Mouse (Mus musculus) hindbrain, embryonic 14.5 days (tissue): ENCODE results near the gene Faim2. TPM values are rescaled to one million over a fixed set of nuclear protein-coding genes. Genes with fewer than 3 reads are reported as not detected.

Source experiments
- ATAC-seq: fragments of 200-750 bp; cut with Nextera tagmentation; 2 replicates; pipeline ENCODE4 v1.8.0; 2017; ENCODE audit warnings: moderate number of reproducible peaks, mild to moderate bottlenecking, moderate TSS enrichment, moderate library complexity; ENCODE audit not compliant: low FRiP score
- DNase-seq: peaks from one replicate; pipeline ENCODE4 v3.0.0-alpha.2; 2015; ENCODE audit warnings: low spot score
- H3K27ac ChIP-seq: fragments of 300-500 bp; sonication (generic); 2 replicates; pipeline ENCODE4 v1.5.1; 2014; ENCODE audit warnings: mild to moderate bottlenecking, moderate library complexity
- H3K27me3 ChIP-seq: fragments of 300-500 bp; sonication (generic); 2 replicates; pipeline ENCODE4 v1.6.1; 2014; ENCODE audit warnings: mild to moderate bottlenecking, low read length, mixed read lengths; ENCODE audit not compliant: control insufficient read depth, insufficient read depth
- H3K36me3 ChIP-seq: fragments of 300-500 bp; sonication (generic); replicated peaks from 2 replicates; pipeline ENCODE4 v1.6.1; 2014; ENCODE audit not compliant: control insufficient read depth, insufficient read depth
- H3K4me1 ChIP-seq: fragments of 300-500 bp; sonication (generic); replicated peaks from 2 replicates; pipeline ENCODE4 v1.6.1; 2014; ENCODE audit warnings: antibody characterized with exemption, low read length, mixed read lengths; ENCODE audit not compliant: control insufficient read depth, insufficient read depth
- H3K4me2 ChIP-seq: fragments of 300-500 bp; sonication (generic); replicated peaks from 2 replicates; pipeline ENCODE4 v1.6.1; 2014; ENCODE audit warnings: mild to moderate bottlenecking, moderate library complexity
- H3K4me3 ChIP-seq: fragments of 300-500 bp; sonication (generic); replicated peaks from 2 replicates; pipeline ENCODE4 v1.5.1; 2014; ENCODE audit warnings: mild to moderate bottlenecking, low read length
- H3K9ac ChIP-seq: fragments of 300-500 bp; sonication (generic); 2 replicates; pipeline ENCODE4 v1.6.1; 2014
- H3K9me3 ChIP-seq: fragments of 300-500 bp; sonication (generic); 2 replicates; pipeline ENCODE4 v1.6.1; 2016; ENCODE audit warnings: low read length; ENCODE audit not compliant: control insufficient read depth
- WGBS: fragments of 180-500 bp; shearing (Covaris S2); extraction: QIAGEN DNeasy Blood & Tissue Kit; methylation state at CpG from one replicate; pipeline ENCODE4 v1.1.7; 2014; 5-methylcytosine and 5-hydroxymethylcytosine counted together
- polyA plus RNA-seq: library from polyadenylated mRNA; unstranded; fragments of >200 nt; fragmentation: Nextera tagmentation; extraction: Ambion mirVana; gene quantifications from 2 replicates; pipeline ENCODE4 v1.2.1, GENCODE M21; 2014

The Faim2 gene
- polyA plus RNA-seq, 1 experiment from 2014 or later: 32.0 TPM

GRCm38 (mm10) chr15:99544047-99544446 lies 16.1 kb upstream of the Faim2 start:
- Histone ChIP-seq H3K36me3 (no peaks in the 10 kb centered on the region), H3K9ac (no peak overlapping the region), H3K4me1 (peaks cover 6% of the 10 kb centered on the region; the same call in 1 of the 2 replicates), H3K9me3 (no peaks in the 10 kb centered on the region), H3K27ac (no peak overlapping the region), H3K4me3 (no peak overlapping the region), H3K27me3 (no peaks in the 10 kb centered on the region), H3K4me2 (no peak overlapping the region)
- WGBS: 83% methylated on average over 7 of the region's 7 CpGs
- ATAC-seq: no peak
- no peak for DNase-seq

- Histone ChIP-seq H3K4me2 (no peak overlapping the region), H3K27ac (no peak overlapping the region), H3K36me3 (no peaks in the 10 kb centered on the region), H3K9ac (no peak overlapping the region), H3K9me3 (no peaks in the 10 kb centered on the region), H3K4me1 (peaks cover 5% of the 10 kb centered on the region; the same call in 1 of the 2 replicates), H3K27me3 (no peaks in the 10 kb centered on the region), H3K4me3 (no peak overlapping the region)
- DNase-seq: no peak
- ATAC-seq: no peak
- WGBS: 81% methylated on average over 8 of the region's 8 CpGs
Measured at GRCm38 (mm10) chr15:99539891-99540290, 11.9 kb upstream of the Faim2 start.

DNA sequence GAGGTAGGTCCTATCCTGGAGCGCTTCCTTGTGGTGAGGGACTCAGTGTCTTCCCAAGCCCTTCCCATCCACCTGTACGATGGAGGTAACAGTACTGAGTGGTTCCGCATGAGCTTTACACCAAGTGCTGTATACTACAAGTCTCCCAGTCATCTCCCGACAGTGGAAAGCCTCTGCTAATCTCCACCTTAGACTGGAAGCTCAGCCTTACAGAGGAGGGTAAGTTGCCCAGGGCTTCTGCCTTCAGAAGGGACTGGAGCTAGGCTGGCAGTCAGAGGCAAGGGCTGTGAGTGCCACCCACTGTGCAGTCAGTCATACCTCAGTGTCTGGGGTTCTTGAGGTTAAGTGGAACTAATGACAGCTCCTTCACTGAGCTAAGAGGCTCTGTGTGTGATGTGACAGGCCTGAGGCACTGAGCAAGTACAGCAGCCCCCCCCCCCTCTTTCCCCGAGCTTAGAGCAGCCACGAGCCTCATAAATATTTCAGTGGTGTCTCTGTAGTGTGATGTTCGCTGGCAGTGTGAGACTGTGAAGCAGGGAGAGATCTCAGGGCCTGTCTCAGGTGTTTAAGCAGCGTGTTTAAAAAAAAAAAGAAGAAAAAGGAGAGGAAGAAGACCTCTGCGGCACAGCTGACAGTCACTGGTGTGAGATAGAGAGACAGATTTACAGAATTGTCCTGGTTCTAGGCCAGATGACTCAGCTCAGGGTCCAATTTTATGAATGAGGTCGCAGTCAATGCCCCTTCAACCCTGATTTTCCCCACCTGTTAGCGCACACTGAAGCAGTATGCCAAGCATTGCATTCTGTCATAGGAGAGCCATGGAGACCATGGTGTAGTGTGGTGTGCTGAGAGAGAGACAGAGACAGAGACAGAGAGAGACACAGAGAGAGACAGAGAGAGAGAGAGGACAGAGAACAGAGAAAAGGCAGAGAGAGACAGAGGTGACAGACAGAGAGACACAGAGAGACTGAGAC lies 9.2 kb upstream of the Faim2 start:
- Histone ChIP-seq H3K36me3 (no peaks in the 10 kb centered on the region), H3K4me3 (no peak overlapping the region), H3K27me3 (no peaks in the 10 kb centered on the region), H3K27ac (peak overlapping the region; percentile 6; the same call in 1 of the 2 replicates), H3K9me3 (no peaks in the 10 kb centered on the region), H3K9ac (0 out of 2 replicates have a peak overlapping the region, but pooled peaks have one; percentile 12), H3K4me1 (peaks cover 5% of the 10 kb centered on the region; the same call in 1 of the 2 replicates), H3K4me2 (no peak overlapping the region)
- ATAC-seq (peak; percentile 53; the same call in 1 of the 2 replicates), DNase-seq (peak; percentile 47)
- WGBS: 48% methylated on average over 11 of the region's 11 CpGs

DNA sequence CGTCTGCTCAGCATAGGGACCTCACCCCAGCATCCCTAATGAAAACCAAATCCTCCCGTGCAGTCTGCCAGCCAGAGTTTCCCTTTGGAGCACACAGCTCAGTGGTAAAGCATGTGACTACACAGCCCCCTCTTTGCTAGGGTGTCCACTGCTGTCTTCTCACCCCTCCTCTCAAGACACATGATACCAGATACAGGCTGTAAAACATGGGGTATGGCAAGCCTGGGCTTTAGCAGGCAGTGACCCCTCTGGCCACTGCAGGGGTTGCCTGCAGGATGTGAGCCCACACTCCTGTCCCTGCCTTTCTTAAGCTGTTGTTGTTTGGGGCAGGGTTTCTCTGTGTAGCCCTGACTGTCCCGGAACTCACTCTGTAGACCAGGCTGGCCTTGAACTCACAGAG lies 4.1 kb upstream of the Faim2 start:
- Histone ChIP-seq H3K4me2 (no peak overlapping the region), H3K4me3 (no peak overlapping the region), H3K36me3 (no peaks in the 10 kb centered on the region), H3K9ac (no peak overlapping the region), H3K27ac (no peak overlapping the region), H3K9me3 (no peaks in the 10 kb centered on the region), H3K27me3 (no peaks in the 10 kb centered on the region), H3K4me1 (peaks cover 14% of the 10 kb centered on the region)
- ATAC-seq: no peak
- no peak for DNase-seq
- WGBS: 78% methylated on average over 3 of the region's 3 CpGs

- no peak for ATAC-seq
- WGBS: 43% methylated on average over 6 of the region's 6 CpGs
- H3K9me3 ChIP-seq: no peaks in the 10 kb centered on the region
Measured at GRCm38 (mm10) chr15:99531146-99531545, 3.2 kb upstream of the Faim2 start.

DNA sequence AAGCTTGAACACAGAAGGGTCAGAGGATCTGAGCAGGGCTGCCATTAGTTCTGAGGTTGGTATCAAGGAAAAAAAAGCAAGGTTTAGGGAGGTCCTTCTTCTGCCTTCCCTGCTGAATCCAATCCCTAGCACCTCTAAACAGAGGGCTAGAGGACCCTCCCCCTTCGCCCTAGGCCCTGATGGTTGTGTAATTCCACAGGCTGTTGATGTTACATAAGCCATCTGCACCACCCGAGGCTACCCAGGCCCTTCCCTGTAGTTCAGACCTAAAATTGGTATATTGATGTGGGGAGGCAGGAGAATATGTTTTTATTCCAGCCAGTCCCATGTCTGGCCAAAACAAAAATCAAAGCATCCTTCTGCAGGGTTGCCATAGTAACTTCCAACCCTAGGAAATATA lies 1.3 kb downstream of the Faim2 start:
- H3K9me3 ChIP-seq: no peaks in the 10 kb centered on the region
- H3K4me1 ChIP-seq: peaks cover 19% of the 10 kb centered on the region
- peak overlapping the region; percentile 33; the same call in 1 of the 2 replicates for H3K4me3 ChIP-seq
- peak overlapping the region; percentile 61 for H3K4me2 ChIP-seq
- H3K27ac ChIP-seq: peak overlapping the region; percentile 77; the same call in 1 of the 2 replicates
- no peaks in the 10 kb centered on the region for H3K27me3 ChIP-seq
- H3K9ac ChIP-seq: no peak overlapping the region; the same call in 1 of the 2 replicates
- WGBS: 63% methylated on average over 2 of the region's 2 CpGs
- DNase-seq (no peak), ATAC-seq (no peak)
- no peaks in the 10 kb centered on the region for H3K36me3 ChIP-seq

More at GRCm38 (mm10) chr15:99531146-99531545, 3.2 kb upstream of the Faim2 start:
- Histone ChIP-seq H3K27me3 (no peaks in the 10 kb centered on the region), H3K4me3 (no peak overlapping the region), H3K27ac (no peak overlapping the region), H3K4me1 (peaks cover 19% of the 10 kb centered on the region), H3K4me2 (no peak overlapping the region), H3K9ac (no peak overlapping the region), H3K36me3 (no peaks in the 10 kb centered on the region)
- DNase-seq: no peak

- Histone ChIP-seq H3K27me3 (no peaks in the 10 kb centered on the region), H3K36me3 (no peaks in the 10 kb centered on the region), H3K9ac (no peak overlapping the region), H3K9me3 (no peaks in the 10 kb centered on the region), H3K4me3 (no peak overlapping the region), H3K27ac (no peak overlapping the region), H3K4me2 (no peak overlapping the region), H3K4me1 (no peaks in the 10 kb centered on the region)
- ATAC-seq: no peak
- 82% methylated on average over 7 of the region's 7 CpGs for WGBS
- DNase-seq: no peak
Measured at GRCm38 (mm10) chr15:99520306-99520705, 7.7 kb downstream of the Faim2 start.

- no peak overlapping the region for H3K9ac ChIP-seq
- H3K27me3 ChIP-seq: no peaks in the 10 kb centered on the region
- 89% methylated on average over 9 of the region's 9 CpGs for WGBS
- no peak overlapping the region for H3K27ac ChIP-seq
- no peaks in the 10 kb centered on the region for H3K4me1 ChIP-seq
- ATAC-seq: no peak
- H3K36me3 ChIP-seq: no peaks in the 10 kb centered on the region
- no peak overlapping the region for H3K4me2 ChIP-seq
- H3K4me3 ChIP-seq: no peak overlapping the region
- no peaks in the 10 kb centered on the region for H3K9me3 ChIP-seq
- DNase-seq: no peak
Measured at GRCm38 (mm10) chr15:99519626-99520025, 8.3 kb downstream of the Faim2 start.

GRCm38 (mm10) chr15:99517715-99518114 lies 10.2 kb downstream of the Faim2 start:
- 70% methylated on average over 7 of the region's 7 CpGs for WGBS
- ATAC-seq: no peak

More at GRCm38 (mm10) chr15:99517715-99518114, 10.2 kb downstream of the Faim2 start:
- no peak for DNase-seq
- Histone ChIP-seq H3K9me3 (no peaks in the 10 kb centered on the region), H3K4me2 (no peak overlapping the region), H3K27ac (no peak overlapping the region), H3K4me3 (no peak overlapping the region), H3K36me3 (no peaks in the 10 kb centered on the region), H3K9ac (no peak overlapping the region), H3K4me1 (no peaks in the 10 kb centered on the region), H3K27me3 (no peaks in the 10 kb centered on the region)
